Mouse (Mus musculus) left cerebral cortex, postnatal 10 days (tissue): Measurements from ENCODE around the gene Deaf1. TPM values are rescaled to one million over a fixed set of nuclear protein-coding genes. Genes with fewer than 3 reads are reported as not detected.
A peak's percentile ranks its signal among the peaks of the same experiment; 100 is the strongest.

Experiments
- DNase-seq, 2 experiments: peaks; one replicate each; pipeline ENCODE4 v3.0.0; 2021 to 2022; ENCODE audit warnings: low spot score in 2 of 2, mixed read lengths in 1 of 2; ENCODE audit errors: extremely low spot score in 1 of 2
- intact Hi-C: fragments of 180-260 bp; cut with DNase I; formaldehyde crosslinking; loops from one replicate; pipeline ENCODE4 v1.15.1; 2025
- total RNA-seq, 2 experiments: library from RNA; stranded (reverse); gene quantifications; 2 replicates each; pipeline ENCODE4 v1.2.3; 2021

The Deaf1 gene
- 100 to 1,000 TPM; 258 to 269 TPM for total RNA-seq

GRCm38 (mm10) chr7:141327469-141328372, at the start of gene Deaf1, which contains the start of gene Tmem80:
Gene Deaf1 (minus strand): TSS chr7:141327690.
Gene Tmem80 (plus strand): TSS chr7:141327739.
- intact Hi-C loops: no loop called here
- DNase-seq: peak; percentile 100

GRCm38 (mm10) chr7:141374399-141374798, 46.9 kb upstream of the Deaf1 start:
- intact Hi-C loops: no loop called here
- DNase-seq: no peak

- DNase-seq: no peak
- intact Hi-C loops: no loop called here
These were observed 46.1 kb upstream of the Deaf1 start for GRCm38 (mm10) chr7:141373611-141374010.

GRCm38 (mm10) chr7:141371942-141372595, 44.6 kb upstream of the Deaf1 start:
- DNase-seq: no peak
- intact Hi-C loops: no loop called here

GRCm38 (mm10) chr7:141369918-141370317, 42.4 kb upstream of the Deaf1 start:
- intact Hi-C loops: no loop called here
- no peak for DNase-seq

- no peak for DNase-seq
- intact Hi-C loops: no loop called here
These were observed 39.9 kb upstream of the Deaf1 start for GRCm38 (mm10) chr7:141367358-141367757.

- no peak for DNase-seq
- intact Hi-C loops: no loop called here
These were observed 37.6 kb upstream of the Deaf1 start for GRCm38 (mm10) chr7:141365049-141365445.

- no peak for DNase-seq
- intact Hi-C loops: loop anchor here (5.0 kb wide), 1 partner anchor 97 kb away; the partner anchor contains the start of gene Irf7
These were observed 37.0 kb upstream of the Deaf1 start for GRCm38 (mm10) chr7:141364349-141365048.

- intact Hi-C loops: loop anchor here (5.0 kb wide), 1 partner anchor 96 kb away; the partner anchor contains the start of gene Irf7
- no peak for DNase-seq
These were observed 36.2 kb upstream of the Deaf1 start for GRCm38 (mm10) chr7:141363752-141364125.

GRCm38 (mm10) chr7:141363106-141363751, 35.7 kb upstream of the Deaf1 start:
- peak; percentile 69 to 72 for DNase-seq
- intact Hi-C loops: loop anchor here (5.0 kb wide), 1 partner anchor 96 kb away; the partner anchor contains the start of gene Irf7

GRCm38 (mm10) chr7:141361510-141361909, 34.0 kb upstream of the Deaf1 start:
- peak in 1 of 2 experiments; percentile 38 for DNase-seq

GRCm38 (mm10) chr7:141356971-141357370, 29.5 kb upstream of the Deaf1 start:
- peak in 1 of 2 experiments; percentile 49 for DNase-seq

More at GRCm38 (mm10) chr7:141361510-141361909, 34.0 kb upstream of the Deaf1 start:
- intact Hi-C loops: loop anchor here (5.0 kb wide), 1 partner anchor 94 kb away; the partner anchor contains the start of gene Irf7

GRCm38 (mm10) chr7:141355626-141356326, 28.3 kb upstream of the Deaf1 start:
- intact Hi-C loops: no loop called here
- peak in 1 of 2 experiments; percentile 59 for DNase-seq

More at GRCm38 (mm10) chr7:141356971-141357370, 29.5 kb upstream of the Deaf1 start:
- intact Hi-C loops: no loop called here

- intact Hi-C loops: no loop called here
- DNase-seq: no peak
These were observed 27.6 kb upstream of the Deaf1 start for GRCm38 (mm10) chr7:141355051-141355450.

- intact Hi-C loops: no loop called here
- no peak for DNase-seq
These were observed 23.6 kb upstream of the Deaf1 start for GRCm38 (mm10) chr7:141351061-141351460.

GRCm38 (mm10) chr7:141344787-141345186, 17.3 kb upstream of the Deaf1 start:
- intact Hi-C loops: no loop called here
- no peak for DNase-seq

GRCm38 (mm10) chr7:141343696-141344095, 16.2 kb upstream of the Deaf1 start:
- no peak for DNase-seq
- intact Hi-C loops: no loop called here

GRCm38 (mm10) chr7:141343230-141343629, 15.7 kb upstream of the Deaf1 start:
- intact Hi-C loops: no loop called here
- no peak for DNase-seq
